Mouse (Mus musculus): ENCODE data around the gene Polm. TPM values are rescaled to one million over a fixed set of nuclear protein-coding genes. Genes with fewer than 3 reads are reported as not detected.

The Polm gene
- polyA plus RNA-seq, 1 experiment = 34.2 TPM

GRCm38 (mm10) chr11:5872707-5873106 is 34.9 kb upstream of the Polm start:
- 92% methylated on average over 11 of the region's 11 CpGs for WGBS
- no peaks in the 10 kb centered on the region; the same call in 1 of the 2 replicates for H3K4me1 ChIP-seq (ENCODE audit: control insufficient read depth, insufficient read depth, low read length)
- no peak overlapping the region for H3K4me3 ChIP-seq (replicated peaks; ENCODE audit: extremely low read depth, low read depth, low read length)
- TF ChIP-seq CTCF (IDR thresholded peaks at IDR 0.05; ENCODE audit: insufficient read depth, low read length) = no peak
- TF ChIP-seq POLR2A (IDR thresholded peaks at IDR 0.05; ENCODE audit: borderline replicate concordance, extremely low read depth, low read depth, low read length) = no peak
- DNase-seq = no peak

- TF ChIP-seq CTCF (IDR thresholded peaks at IDR 0.05; ENCODE audit: insufficient read depth, low read length) (no peak), POLR2A (IDR thresholded peaks at IDR 0.05; ENCODE audit: borderline replicate concordance, extremely low read depth, low read depth, low read length) (no peak)
- no peak for DNase-seq
- WGBS = 85% methylated on average over 16 of the region's 16 CpGs
- no peak overlapping the region for H3K4me3 ChIP-seq (replicated peaks; ENCODE audit: extremely low read depth, low read depth, low read length)
- no peaks in the 10 kb centered on the region for H3K4me1 ChIP-seq (ENCODE audit: control insufficient read depth, insufficient read depth, low read length)
Measured at GRCm38 (mm10) chr11:5870069-5870468, 32.3 kb upstream of the Polm start.

DNA sequence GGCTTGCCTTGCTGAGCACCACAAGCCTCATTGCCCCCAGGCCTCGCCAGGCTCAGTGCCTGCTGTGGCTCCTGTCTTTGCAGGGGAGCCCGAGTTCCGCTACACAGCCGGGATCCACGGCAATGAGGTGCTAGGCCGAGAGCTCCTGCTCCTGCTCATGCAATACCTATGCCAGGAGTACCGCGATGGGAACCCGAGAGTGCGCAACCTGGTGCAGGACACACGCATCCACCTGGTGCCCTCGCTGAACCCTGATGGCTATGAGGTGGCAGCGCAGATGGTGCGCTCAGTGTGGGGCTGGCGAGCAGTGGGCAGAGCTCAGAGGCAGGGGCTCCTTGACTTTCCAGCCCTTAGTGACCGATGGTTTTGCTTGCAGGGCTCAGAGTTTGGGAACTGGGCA is 31.5 kb upstream of the Polm start:
- no peak for DNase-seq
- WGBS = 92% methylated on average over 16 of the region's 16 CpGs
- no peak overlapping the region for H3K4me3 ChIP-seq (replicated peaks; ENCODE audit: extremely low read depth, low read depth, low read length)
- TF ChIP-seq POLR2A (IDR thresholded peaks at IDR 0.05; ENCODE audit: borderline replicate concordance, extremely low read depth, low read depth, low read length) = no peak
- H3K4me1 ChIP-seq (ENCODE audit: control insufficient read depth, insufficient read depth, low read length) = no peaks in the 10 kb centered on the region

- no peaks in the 10 kb centered on the region for H3K4me1 ChIP-seq (ENCODE audit: control insufficient read depth, insufficient read depth, low read length)
- 90% methylated on average over 12 of the region's 12 CpGs for WGBS
- no peak for DNase-seq
- no peak overlapping the region for H3K4me3 ChIP-seq (replicated peaks; ENCODE audit: extremely low read depth, low read depth, low read length)
- TF ChIP-seq POLR2A (IDR thresholded peaks at IDR 0.05; ENCODE audit: borderline replicate concordance, extremely low read depth, low read depth, low read length) = no peak
- no peak for TF ChIP-seq CTCF (IDR thresholded peaks at IDR 0.05; ENCODE audit: insufficient read depth, low read length)
Measured at GRCm38 (mm10) chr11:5868324-5868723, 30.5 kb upstream of the Polm start.

- TF ChIP-seq POLR2A (IDR thresholded peaks at IDR 0.05; ENCODE audit: borderline replicate concordance, extremely low read depth, low read depth, low read length) (no peak), CTCF (IDR thresholded peaks at IDR 0.05; ENCODE audit: insufficient read depth, low read length) (no peak)
- H3K4me1 ChIP-seq (ENCODE audit: control insufficient read depth, insufficient read depth, low read length) = peaks cover 4% of the 10 kb centered on the region
- 88% methylated on average over 2 of the region's 2 CpGs for WGBS
- DNase-seq = no peak
- no peak overlapping the region for H3K4me3 ChIP-seq (replicated peaks; ENCODE audit: extremely low read depth, low read depth, low read length)
Measured at GRCm38 (mm10) chr11:5867196-5867595, 29.4 kb upstream of the Polm start.

DNA sequence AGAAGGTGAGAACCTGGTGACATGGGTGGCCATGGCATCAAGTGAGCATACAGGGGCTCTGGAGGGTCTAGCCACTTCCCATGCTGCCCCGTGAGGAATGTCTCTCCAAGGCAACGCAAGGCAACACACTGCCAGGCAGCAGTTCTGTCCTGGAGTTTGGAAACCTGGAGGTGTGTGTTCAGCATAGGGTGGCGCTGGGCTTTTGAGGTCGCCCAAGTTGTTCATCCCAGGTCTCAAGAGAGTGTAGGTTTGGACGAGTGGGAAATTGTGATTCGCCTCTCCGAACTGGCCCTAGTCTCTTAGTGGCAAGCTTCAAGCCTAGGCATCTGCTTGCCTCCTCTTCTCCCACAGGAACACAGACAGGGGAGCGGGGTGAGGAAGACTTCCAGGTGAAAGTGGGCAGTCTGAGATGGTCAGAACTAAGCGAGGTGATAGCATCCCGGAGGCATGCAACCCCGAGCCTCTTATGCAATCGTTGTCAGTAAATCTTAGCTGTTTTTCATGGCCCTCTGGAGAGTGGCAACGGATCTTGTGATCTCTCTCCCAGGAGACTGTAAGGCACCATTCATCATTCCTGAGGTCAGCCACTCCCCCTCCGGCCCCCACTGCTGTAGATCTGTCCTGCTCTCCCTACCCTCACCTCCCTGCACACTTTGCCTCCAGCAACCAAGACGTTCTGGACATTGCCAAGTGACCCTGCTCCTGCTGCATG is 24.7 kb upstream of the Polm start:
- peak overlapping the region; percentile 40 for H3K4me3 ChIP-seq (replicated peaks; ENCODE audit: extremely low read depth, low read depth, low read length)
- 25% methylated on average over 15 of the region's 15 CpGs for WGBS
- DNase-seq = no peak
- H3K4me1 ChIP-seq (ENCODE audit: control insufficient read depth, insufficient read depth, low read length) = peaks cover 4% of the 10 kb centered on the region
- TF ChIP-seq CTCF (IDR thresholded peaks at IDR 0.05; ENCODE audit: insufficient read depth, low read length) (no peak), POLR2A (IDR thresholded peaks at IDR 0.05; ENCODE audit: borderline replicate concordance, extremely low read depth, low read depth, low read length) (peak; percentile 15; the same call in 1 of the 2 replicates)

DNA sequence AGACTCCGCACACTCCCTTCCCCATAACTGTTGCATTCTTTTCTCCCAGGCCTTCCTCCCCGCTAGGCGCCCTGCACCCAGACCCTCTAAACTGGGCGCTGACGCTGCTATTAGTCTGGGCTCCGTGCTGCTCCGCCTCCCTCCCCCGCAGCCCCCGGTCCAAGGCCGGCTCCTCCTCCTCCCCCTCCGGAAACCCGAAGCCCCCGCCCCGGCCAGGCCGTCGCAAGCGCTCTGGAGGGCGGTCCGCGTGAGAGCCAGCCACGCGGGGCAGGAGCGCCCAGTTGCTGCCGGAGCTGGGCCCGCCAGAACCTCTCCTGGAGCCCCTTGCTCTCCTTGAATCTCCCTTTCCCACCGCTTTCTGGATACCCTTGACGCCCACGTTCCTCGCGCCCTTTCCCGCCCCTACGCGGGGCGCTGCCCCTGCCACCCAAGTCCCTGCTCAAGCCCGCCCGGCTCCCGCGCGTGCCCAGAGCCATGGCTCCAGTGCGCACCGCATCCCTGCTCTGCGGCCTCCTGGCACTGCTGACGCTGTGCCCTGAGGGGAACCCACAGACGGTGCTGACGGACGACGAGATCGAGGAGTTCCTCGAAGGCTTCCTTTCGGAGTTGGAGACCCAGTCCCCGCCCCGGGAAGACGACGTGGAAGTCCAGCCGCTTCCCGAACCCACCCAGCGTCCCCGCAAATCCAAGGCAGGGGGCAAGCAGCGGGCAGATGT is 24.0 kb upstream of the Polm start, which contains the start of gene Aebp1:
Gene Aebp1, plus strand, starts transcription at position 270 of the 716 bp plus-strand sequence.
- TF ChIP-seq POLR2A (IDR thresholded peaks at IDR 0.05; ENCODE audit: borderline replicate concordance, extremely low read depth, low read depth, low read length) (no peak), CTCF (IDR thresholded peaks at IDR 0.05; ENCODE audit: insufficient read depth, low read length) (no peak)
- peak within 1 kb of the TSS; percentile 40 for H3K4me3 ChIP-seq (replicated peaks; ENCODE audit: extremely low read depth, low read depth, low read length)
- peak; percentile 22 for DNase-seq
- H3K4me1 ChIP-seq (ENCODE audit: control insufficient read depth, insufficient read depth, low read length) = peaks cover 4% of the 10 kb centered on the region
- 2% methylated on average over 58 of the region's 59 CpGs for WGBS

GRCm38 (mm10) chr11:5860639-5861038 is 22.8 kb upstream of the Polm start:
- TF ChIP-seq POLR2A (IDR thresholded peaks at IDR 0.05; ENCODE audit: borderline replicate concordance, extremely low read depth, low read depth, low read length) (no peak), CTCF (IDR thresholded peaks at IDR 0.05; ENCODE audit: insufficient read depth, low read length) (no peak)
- Histone ChIP-seq H3K4me3 (replicated peaks; ENCODE audit: extremely low read depth, low read depth, low read length) (no peak overlapping the region), H3K4me1 (ENCODE audit: control insufficient read depth, insufficient read depth, low read length) (peaks cover 4% of the 10 kb centered on the region)
- 58% methylated on average over 6 of the region's 6 CpGs for WGBS
- DNase-seq = no peak

DNA sequence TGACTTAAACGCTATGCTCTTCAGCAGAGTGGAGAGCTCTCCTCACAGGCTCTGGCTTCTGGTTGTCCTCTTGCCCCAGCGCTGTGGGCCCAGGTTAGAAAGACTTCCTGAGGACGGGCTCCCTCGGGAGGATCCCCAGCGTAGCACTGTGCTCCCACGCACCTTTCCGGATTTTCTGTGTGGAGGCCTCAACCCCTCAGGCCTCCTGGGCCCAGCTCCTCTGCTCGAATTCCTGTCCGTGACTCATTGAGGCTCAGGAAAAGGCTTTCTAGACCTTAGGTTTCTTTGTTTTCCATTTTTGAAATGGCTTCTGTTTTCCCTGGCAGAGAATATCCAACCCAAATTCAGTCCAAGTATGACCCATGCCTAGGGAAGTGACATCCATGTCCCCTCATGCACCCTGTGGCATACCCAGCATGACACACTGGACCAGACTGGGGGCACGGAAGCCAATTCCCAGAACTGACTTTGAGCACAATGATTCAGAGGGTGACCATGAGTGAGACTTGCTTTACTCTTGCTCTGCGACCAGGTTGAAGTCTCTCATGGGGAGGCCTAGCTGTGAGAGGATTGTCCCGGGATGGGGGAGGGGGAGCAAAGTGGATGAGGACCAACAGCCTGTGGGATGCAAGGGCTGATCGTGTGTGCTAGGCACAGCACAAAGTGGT is 22.2 kb upstream of the Polm start:
- WGBS = 86% methylated on average over 13 of the region's 13 CpGs
- Histone ChIP-seq H3K4me1 (ENCODE audit: control insufficient read depth, insufficient read depth, low read length) (peaks cover 4% of the 10 kb centered on the region), H3K4me3 (replicated peaks; ENCODE audit: extremely low read depth, low read depth, low read length) (no peak overlapping the region)
- no peak for DNase-seq
- TF ChIP-seq CTCF (IDR thresholded peaks at IDR 0.05; ENCODE audit: insufficient read depth, low read length) = no peak
- no peak for TF ChIP-seq POLR2A (IDR thresholded peaks at IDR 0.05; ENCODE audit: borderline replicate concordance, extremely low read depth, low read depth, low read length)

Data from lung, adult 2 months (tissue).